Mouse (Mus musculus): ENCODE results near the gene Frmd3. TPM values are rescaled to one million over a fixed set of nuclear protein-coding genes. Genes with fewer than 3 reads are reported as not detected.

Frmd3 gene
- total and polyA plus RNA-seq, 2 experiments from 2014 or later = 17.9 to 20.0 TPM

DNA sequence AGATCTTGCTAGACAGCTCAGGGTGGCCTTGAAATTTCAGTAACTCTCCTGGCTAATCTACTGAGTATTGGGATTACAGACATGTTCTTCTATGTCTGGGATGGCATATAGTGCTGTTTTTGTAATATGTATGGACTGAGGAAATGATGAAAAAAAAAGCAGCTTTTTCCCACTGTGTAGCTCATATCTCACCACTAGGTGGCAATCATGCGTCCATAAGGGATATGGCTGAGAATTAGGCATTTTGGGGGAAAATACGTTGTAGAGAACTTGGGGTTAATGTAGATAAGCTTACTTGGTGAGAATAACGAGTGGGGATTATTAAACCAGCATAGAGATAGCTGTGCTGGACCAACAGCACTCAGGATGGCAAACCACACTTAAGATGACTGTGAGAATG is 209.1 kb downstream of the Frmd3 start:
- Histone ChIP-seq H3K36me3 (ENCODE audit: insufficient read depth, low read length) (no peaks in the 10 kb centered on the region), H3K9ac (replicated peaks; ENCODE audit: low read length) (no peak overlapping the region), H3K4me1 (ENCODE audit: insufficient read depth, low read length) (no peaks in the 10 kb centered on the region), H3K9me3 (ENCODE audit: low read length) (no peaks in the 10 kb centered on the region), H3K4me2 (ENCODE audit: low read depth, low read length) (no peak overlapping the region), H3K27me3 (ENCODE audit: insufficient read depth, low read length) (no peaks in the 10 kb centered on the region), H3K4me3 (ENCODE audit: low read length) (no peak overlapping the region), H3K27ac (no peak overlapping the region)
- 40% methylated on average over 3 of the region's 3 CpGs for WGBS
- ATAC-seq = no peak
- peak; percentile 62 for DNase-seq (ENCODE audit: low spot score)
- peak; percentile 74 for TF ChIP-seq CTCF (IDR thresholded peaks at IDR 0.05; ENCODE audit: low read depth)

DNA sequence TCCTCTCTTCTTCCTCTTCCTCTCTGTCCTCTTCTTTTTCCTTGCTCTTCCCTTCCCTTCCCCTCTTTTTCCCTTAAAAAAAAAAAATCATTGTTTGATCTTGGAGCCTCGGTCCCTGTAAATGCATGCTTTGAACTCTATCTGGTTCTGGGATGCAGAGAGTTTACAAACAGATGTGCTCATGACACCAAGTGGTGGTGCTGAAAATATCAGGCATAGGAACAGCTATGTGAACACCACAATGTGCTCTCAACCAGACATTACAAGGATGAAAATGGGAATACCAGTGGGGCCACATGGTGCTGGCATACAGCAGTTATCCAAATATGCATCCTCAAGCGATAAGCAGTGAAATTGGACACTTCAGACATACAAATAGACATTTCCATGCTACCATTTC is 211.0 kb downstream of the Frmd3 start:
- peak; percentile 37 for DNase-seq (ENCODE audit: low spot score)
- no peak overlapping the region for H3K27ac ChIP-seq
- no peaks in the 10 kb centered on the region for H3K4me1 ChIP-seq (ENCODE audit: insufficient read depth, low read length)
- no peak for ATAC-seq
- H3K4me2 ChIP-seq (ENCODE audit: low read depth, low read length) = no peak overlapping the region
- H3K9me3 ChIP-seq (ENCODE audit: low read length) = no peaks in the 10 kb centered on the region
- no peaks in the 10 kb centered on the region for H3K27me3 ChIP-seq (ENCODE audit: insufficient read depth, low read length)
- no peak overlapping the region for H3K4me3 ChIP-seq (ENCODE audit: low read length)
- TF ChIP-seq CTCF (IDR thresholded peaks at IDR 0.05; ENCODE audit: low read depth) = peak; percentile 45
- no peaks in the 10 kb centered on the region for H3K36me3 ChIP-seq (ENCODE audit: insufficient read depth, low read length)
- 67% methylated on average over 2 of the region's 2 CpGs for WGBS
- H3K9ac ChIP-seq (replicated peaks; ENCODE audit: low read length) = no peak overlapping the region

DNA sequence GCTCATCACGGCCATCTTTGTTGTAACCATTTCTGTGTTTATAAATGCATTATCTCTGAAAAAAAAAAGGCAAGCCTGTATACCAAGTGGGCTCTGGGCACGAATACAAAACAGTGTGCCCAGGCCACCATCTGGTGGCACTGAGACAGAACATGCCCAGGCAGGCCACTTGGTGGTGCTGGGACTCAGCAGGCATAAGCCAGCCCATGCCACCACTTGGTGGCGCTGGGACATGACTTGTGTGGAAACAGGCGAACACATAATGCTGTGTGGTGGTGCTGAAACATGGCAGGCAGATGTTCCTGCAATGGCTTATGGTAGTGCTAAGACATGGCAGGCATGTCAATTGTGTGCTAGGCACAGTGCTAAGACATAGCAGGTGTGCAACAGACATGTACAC is 217.8 kb downstream of the Frmd3 start:
- Histone ChIP-seq H3K4me3 (ENCODE audit: low read length) (no peak overlapping the region), H3K9ac (replicated peaks; ENCODE audit: low read length) (no peak overlapping the region), H3K4me2 (ENCODE audit: low read depth, low read length) (no peak overlapping the region), H3K27ac (no peak overlapping the region), H3K36me3 (ENCODE audit: insufficient read depth, low read length) (no peaks in the 10 kb centered on the region), H3K27me3 (ENCODE audit: insufficient read depth, low read length) (no peaks in the 10 kb centered on the region), H3K4me1 (ENCODE audit: insufficient read depth, low read length) (no peaks in the 10 kb centered on the region), H3K9me3 (ENCODE audit: low read length) (no peaks in the 10 kb centered on the region)
- peak; percentile 42 for DNase-seq (ENCODE audit: low spot score)
- peak; percentile 58 for ATAC-seq
- WGBS = 70% methylated on average over 4 of the region's 4 CpGs
- peak; percentile 56 for TF ChIP-seq CTCF (IDR thresholded peaks at IDR 0.05; ENCODE audit: low read depth)

DNA sequence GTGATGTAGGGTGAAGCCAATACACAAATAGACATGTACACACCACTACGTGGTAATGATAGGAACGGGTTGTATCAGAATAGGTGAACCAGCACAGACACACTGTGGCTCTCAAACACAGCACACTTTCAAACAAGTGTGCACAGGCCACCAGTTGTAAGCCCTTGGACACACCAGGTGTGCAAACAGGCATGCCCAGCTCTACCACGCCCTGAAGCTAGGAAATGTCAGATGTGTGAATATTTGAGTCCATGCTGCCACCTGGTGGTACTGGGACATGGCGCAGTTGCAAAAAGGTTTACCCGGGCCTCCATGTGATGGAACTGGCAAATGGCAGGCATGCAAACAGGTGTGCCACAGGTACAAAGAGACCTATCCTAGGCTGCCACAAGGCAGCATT is 218.2 kb downstream of the Frmd3 start:
- H3K9me3 ChIP-seq (ENCODE audit: low read length) = no peaks in the 10 kb centered on the region
- WGBS = 74% methylated on average over 5 of the region's 5 CpGs

DNA sequence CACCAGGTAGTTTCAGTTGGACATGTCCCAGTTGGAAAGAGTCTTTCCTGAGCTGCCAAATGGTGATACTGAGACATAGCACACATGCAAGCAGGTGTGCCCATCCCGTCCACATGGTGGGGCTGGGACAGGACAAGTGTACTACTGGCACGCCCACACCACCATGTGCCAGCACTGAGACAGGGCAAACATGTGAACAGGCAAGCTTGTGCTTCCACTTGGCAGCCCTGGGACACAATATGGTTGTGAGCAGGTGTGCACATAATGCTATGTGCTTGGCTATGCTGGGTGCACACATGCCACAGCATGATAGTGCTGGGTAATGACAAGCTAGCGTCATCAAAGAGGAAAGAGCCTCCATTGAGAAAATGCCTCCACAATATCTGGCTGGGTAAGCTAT is 220.3 kb downstream of the Frmd3 start:
- no peak overlapping the region for H3K4me3 ChIP-seq (ENCODE audit: low read length)
- H3K4me1 ChIP-seq (ENCODE audit: insufficient read depth, low read length) = no peaks in the 10 kb centered on the region
- H3K36me3 ChIP-seq (ENCODE audit: insufficient read depth, low read length) = no peaks in the 10 kb centered on the region
- ATAC-seq (peak; percentile 39; the same call in 1 of the 2 replicates), DNase-seq (ENCODE audit: low spot score) (no peak)
- no peak for TF ChIP-seq CTCF (IDR thresholded peaks at IDR 0.05; ENCODE audit: low read depth)
- 74% methylated on average over 3 of the region's 3 CpGs for WGBS
- no peaks in the 10 kb centered on the region for H3K27me3 ChIP-seq (ENCODE audit: insufficient read depth, low read length)
- H3K9ac ChIP-seq (replicated peaks; ENCODE audit: low read length) = no peak overlapping the region
- H3K9me3 ChIP-seq (ENCODE audit: low read length) = no peaks in the 10 kb centered on the region
- H3K4me2 ChIP-seq (ENCODE audit: low read depth, low read length) = no peak overlapping the region
- H3K27ac ChIP-seq = no peak overlapping the region

More for the DNA sequence above, 218.2 kb downstream of the Frmd3 start:
- H3K4me1 ChIP-seq (ENCODE audit: insufficient read depth, low read length) = no peaks in the 10 kb centered on the region
- H3K9ac ChIP-seq (replicated peaks; ENCODE audit: low read length) = no peak overlapping the region
- H3K27me3 ChIP-seq (ENCODE audit: insufficient read depth, low read length) = no peaks in the 10 kb centered on the region
- H3K36me3 ChIP-seq (ENCODE audit: insufficient read depth, low read length) = no peaks in the 10 kb centered on the region
- TF ChIP-seq CTCF (IDR thresholded peaks at IDR 0.05; ENCODE audit: low read depth) = peak; percentile 77
- H3K4me2 ChIP-seq (ENCODE audit: low read depth, low read length) = no peak overlapping the region
- no peak overlapping the region for H3K27ac ChIP-seq
- peak; percentile 61 for ATAC-seq
- no peak overlapping the region for H3K4me3 ChIP-seq (ENCODE audit: low read length)
- DNase-seq (ENCODE audit: low spot score) = peak; percentile 72

DNA sequence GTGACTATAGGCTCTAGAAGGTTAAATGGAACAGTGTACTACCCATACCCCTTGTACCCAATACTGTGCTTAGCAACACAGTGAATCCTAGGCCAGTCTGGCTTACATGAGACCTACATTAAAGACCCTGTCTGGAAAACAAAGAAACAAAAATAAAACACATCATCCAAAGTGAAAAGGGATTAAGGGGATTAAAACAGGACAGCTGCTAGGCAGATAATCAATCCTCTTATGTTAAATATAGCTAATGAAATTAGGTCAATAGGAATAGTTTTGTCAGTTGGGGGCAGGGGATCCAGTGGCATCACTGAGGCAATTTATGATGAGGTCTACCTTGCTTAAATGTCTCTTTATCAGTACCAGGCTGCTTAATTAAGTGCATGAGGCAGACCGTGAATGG is 228.9 kb downstream of the Frmd3 start, which contains the start of gene Kdm4c:
TSS of gene Kdm4c (plus strand) at position 322 of the 400 bp plus-strand sequence.
- ATAC-seq (no peak), DNase-seq (ENCODE audit: low spot score) (no peak)
- H3K36me3 ChIP-seq (ENCODE audit: insufficient read depth, low read length) = no peaks in the 10 kb centered on the region
- no peaks in the 10 kb centered on the region for H3K9me3 ChIP-seq (ENCODE audit: low read length)
- no peak within 1 kb of the TSS for H3K4me2 ChIP-seq (ENCODE audit: low read depth, low read length)
- H3K9ac ChIP-seq (replicated peaks; ENCODE audit: low read length) = no peak within 1 kb of the TSS
- no peak for TF ChIP-seq CTCF (IDR thresholded peaks at IDR 0.05; ENCODE audit: low read depth)
- no peaks in the 10 kb centered on the region for H3K27me3 ChIP-seq (ENCODE audit: insufficient read depth, low read length)
- 69% methylated on average over 1 of the region's 1 CpGs for WGBS
- H3K4me1 ChIP-seq (ENCODE audit: insufficient read depth, low read length) = no peaks in the 10 kb centered on the region
- no peak within 1 kb of the TSS for H3K4me3 ChIP-seq (ENCODE audit: low read length)
- no peak within 1 kb of the TSS for H3K27ac ChIP-seq

Other genes with a start within 250 kb of the Frmd3 start
- gene Rasef, start 222.4 kb upstream of the Frmd3 start, total RNA-seq (2014; rRNA removed) = 0.47 and 1.3 TPM in 2 replicates
- gene Rasef, start 222.4 kb upstream of the Frmd3 start, polyA plus RNA-seq (2015; fragmentation: Nextera tagmentation; extraction: Ambion mirVana) = 0.19 and 0.40 TPM in 2 replicates
- gene Gm11758, start 137.2 kb upstream of the Frmd3 start, total RNA-seq (2014; rRNA removed) = not detected in 2 replicates
- not detected in 2 replicates for gene Gm11758, start 137.2 kb upstream of the Frmd3 start, polyA plus RNA-seq (2015; fragmentation: Nextera tagmentation; extraction: Ambion mirVana)
- not detected in 2 replicates for gene Gm11757, start 122.3 kb upstream of the Frmd3 start, total RNA-seq (2014; rRNA removed)
- not detected in 2 replicates for gene Gm11757, start 122.3 kb upstream of the Frmd3 start, polyA plus RNA-seq (2015; fragmentation: Nextera tagmentation; extraction: Ambion mirVana)
- gene Gm13871, start 107.5 kb upstream of the Frmd3 start, total RNA-seq (2014; rRNA removed) = not detected in 2 replicates
- gene Gm13871, start 107.5 kb upstream of the Frmd3 start, polyA plus RNA-seq (2015; fragmentation: Nextera tagmentation; extraction: Ambion mirVana) = not detected in 2 replicates
- not detected in 2 replicates for gene Gm11756, start 92.7 kb upstream of the Frmd3 start, total RNA-seq (2014; rRNA removed)
- not detected in 2 replicates for gene Gm11756, start 92.7 kb upstream of the Frmd3 start, polyA plus RNA-seq (2015; fragmentation: Nextera tagmentation; extraction: Ambion mirVana)
- not detected in 2 replicates for gene 2310002L09Rik, start 62.6 kb upstream of the Frmd3 start, total RNA-seq (2014; rRNA removed)
- not detected in 2 replicates for gene 2310002L09Rik, start 62.6 kb upstream of the Frmd3 start, polyA plus RNA-seq (2015; fragmentation: Nextera tagmentation; extraction: Ambion mirVana)
- 13.8 and 14.8 TPM in 2 replicates for gene Kdm4c, start 229.1 kb downstream of the Frmd3 start, total RNA-seq (2014; rRNA removed)
- gene Kdm4c, start 229.1 kb downstream of the Frmd3 start, polyA plus RNA-seq (2015; fragmentation: Nextera tagmentation; extraction: Ambion mirVana) = 8.2 and 9.5 TPM in 2 replicates

Data from hindbrain, postnatal 0 days (tissue).